In the genomic region with DNA sequence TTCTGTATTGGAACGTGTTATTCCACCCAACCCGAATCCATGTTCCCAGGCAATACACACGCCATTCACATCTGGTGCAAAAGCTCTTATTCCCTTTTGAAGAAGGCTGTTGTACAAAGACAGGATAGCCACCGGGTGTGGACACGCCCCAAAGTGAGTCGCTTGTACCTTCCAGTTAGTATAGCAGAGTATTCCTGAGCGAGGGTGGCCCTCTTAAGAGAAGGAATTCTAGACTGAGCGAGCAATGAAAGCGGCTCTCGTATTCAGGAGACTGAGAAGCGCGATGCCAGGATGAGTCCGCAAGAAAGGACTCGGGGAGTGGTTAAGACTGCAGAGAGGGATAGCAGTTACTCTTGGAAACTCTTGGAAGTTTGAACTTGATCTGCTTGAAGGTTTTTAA, we compare ENCODE assay signal across 8 mouse cellular contexts. TPM values are rescaled to one million over a fixed set of nuclear protein-coding genes. Genes with fewer than 3 reads are reported as not detected.
DNase-seq lines count a peak whose midpoint lies in the region; ATAC-seq and TF ChIP-seq lines count a peak whose summit lies in the region.

No protein-coding gene starts in this region.

- 6% methylated on average over 14 of the region's 14 CpGs for WGBS in forebrain, embryonic 13.5 days

- peak overlapping the region; percentile 92 for H3K4me2 ChIP-seq in forebrain, embryonic 13.5 days

- TF ChIP-seq POLR2A in bone marrow macrophage, adult 2 months (IDR thresholded peaks at IDR 0.05; ENCODE audit: borderline replicate concordance, low read depth, low read length), result no peak

- H3K27ac ChIP-seq in bone marrow macrophage, adult 2 months (ENCODE audit: insufficient read depth, low read depth, low read length), result peak overlapping the region; percentile 86; the same call in 1 of the 2 replicates
- no peak overlapping the region for H3K27ac ChIP-seq in forebrain, embryonic 13.5 days

- no peaks in the 10 kb centered on the region for H3K9me3 ChIP-seq in forebrain, embryonic 13.5 days (replicated peaks)

- peak overlapping the region; percentile 65 for H3K9ac ChIP-seq in forebrain, embryonic 13.5 days

- peak; percentile 23 for DNase-seq in cerebellum, adult 8-10 months
- DNase-seq in kidney, adult 18-20 months, result peak; percentile 23
- peak; percentile 18 for DNase-seq in lung, postnatal 14 days
- DNase-seq in yolk sac, embryonic 10.5 days (ENCODE audit: low spot score), result peak; percentile 25
- DNase-seq in urinary bladder, postnatal 25 days (ENCODE audit: low spot score), result no peak

- no peak for ATAC-seq in cerebellum, adult (ENCODE audit: insufficient number of reproducible peaks, low FRiP score, low TSS enrichment)
- ATAC-seq in forebrain, embryonic 13.5 days, result no peak

- peaks cover 26% of the 10 kb centered on the region for H3K4me1 ChIP-seq in bone marrow macrophage, adult 2 months (ENCODE audit: control insufficient read depth, insufficient read depth, low read length)
- peaks cover 30% of the 10 kb centered on the region for H3K4me1 ChIP-seq in forebrain, embryonic 13.5 days

- peaks cover 6% of the 10 kb centered on the region; the same call in 1 of the 2 replicates for H3K36me3 ChIP-seq in forebrain, embryonic 13.5 days (ENCODE audit: poor library complexity, severe bottlenecking)

- no peak for TF ChIP-seq CTCF in bone marrow macrophage, adult 2 months (IDR thresholded peaks at IDR 0.05; ENCODE audit: low read depth, low read length)

- no peaks in the 10 kb centered on the region for H3K27me3 ChIP-seq in forebrain, embryonic 13.5 days

- H3K4me3 ChIP-seq in bone marrow macrophage, adult 2 months (ENCODE audit: insufficient read depth, low read length), result peak overlapping the region; percentile 68
- H3K4me3 ChIP-seq in forebrain, embryonic 13.5 days, result peak overlapping the region; percentile 74

RNA-seq across cellular contexts. Expression of gene Gxylt1, which starts 1.3 kb away (rescaled TPM):
- polyA plus RNA-seq in bone marrow macrophage, adult 2 months (2012; ENCODE audit: insufficient read depth, insufficient read length, missing spikeins), result 23.7 and 24.2 TPM in 2 replicates
- polyA plus RNA-seq in forebrain, embryonic 13.5 days (2015; fragmentation: Nextera tagmentation; extraction: Ambion mirVana), result 12.7 and 13.1 TPM in 2 replicates
